Mouse (Mus musculus): ENCODE data around the gene Tap2. TPM values are rescaled to one million over a fixed set of nuclear protein-coding genes. Genes with fewer than 3 reads are reported as not detected.
A peak's percentile ranks its signal among the peaks of the same experiment; 100 is the strongest.

Tap2 gene
- polyA plus RNA-seq, 1 experiment, result 18.8 TPM

DNA sequence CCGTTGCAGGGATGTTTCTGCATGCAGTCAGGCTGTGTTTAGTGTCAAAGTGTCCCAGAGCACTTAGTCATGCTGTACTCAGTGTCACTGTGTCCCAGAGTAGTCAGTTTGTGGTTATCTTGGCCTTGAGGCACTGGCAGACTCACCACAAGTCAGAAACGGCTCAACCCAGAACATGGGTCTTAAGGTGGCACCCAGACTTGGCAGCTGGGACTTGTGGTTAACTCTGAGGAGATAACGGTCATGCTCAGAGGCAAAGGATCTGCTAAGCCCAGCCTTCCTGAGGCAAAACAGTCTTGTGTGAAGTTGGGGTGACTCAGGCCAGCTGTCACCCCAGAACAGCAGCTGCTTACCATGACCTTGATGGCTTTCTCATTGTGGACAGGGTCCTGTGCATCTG, 7.3 kb downstream of the Tap2 start:
- no peaks in the 10 kb centered on the region for H3K4me1 ChIP-seq (ENCODE audit: control insufficient read depth, insufficient read depth, low read length)
- H3K27me3 ChIP-seq (ENCODE audit: control insufficient read depth, insufficient read depth, low read length, poor library complexity, severe bottlenecking), result no peaks in the 10 kb centered on the region
- TF ChIP-seq CTCF (IDR thresholded peaks at IDR 0.05; ENCODE audit: low read depth, low read length) (no peak), EP300 (IDR thresholded peaks at IDR 0.05; ENCODE audit: insufficient read depth, low read depth, low read length) (no peak), POLR2A (IDR thresholded peaks at IDR 0.05; ENCODE audit: insufficient read depth, low read length) (no peak)
- H3K27ac ChIP-seq (ENCODE audit: insufficient read depth, low read length), result no peak overlapping the region
- H3K36me3 ChIP-seq (ENCODE audit: control insufficient read depth, insufficient read depth, low read length, poor library complexity, severe bottlenecking), result no peaks in the 10 kb centered on the region
- no peaks in the 10 kb centered on the region for H3K9me3 ChIP-seq (replicated peaks; ENCODE audit: control insufficient read depth, insufficient read depth, low read length, poor library complexity, severe bottlenecking)
- no peak overlapping the region for H3K4me3 ChIP-seq (ENCODE audit: low read depth, low read length)
- H3K9ac ChIP-seq (ENCODE audit: low read depth, poor library complexity, severe bottlenecking), result no peak overlapping the region

DNA sequence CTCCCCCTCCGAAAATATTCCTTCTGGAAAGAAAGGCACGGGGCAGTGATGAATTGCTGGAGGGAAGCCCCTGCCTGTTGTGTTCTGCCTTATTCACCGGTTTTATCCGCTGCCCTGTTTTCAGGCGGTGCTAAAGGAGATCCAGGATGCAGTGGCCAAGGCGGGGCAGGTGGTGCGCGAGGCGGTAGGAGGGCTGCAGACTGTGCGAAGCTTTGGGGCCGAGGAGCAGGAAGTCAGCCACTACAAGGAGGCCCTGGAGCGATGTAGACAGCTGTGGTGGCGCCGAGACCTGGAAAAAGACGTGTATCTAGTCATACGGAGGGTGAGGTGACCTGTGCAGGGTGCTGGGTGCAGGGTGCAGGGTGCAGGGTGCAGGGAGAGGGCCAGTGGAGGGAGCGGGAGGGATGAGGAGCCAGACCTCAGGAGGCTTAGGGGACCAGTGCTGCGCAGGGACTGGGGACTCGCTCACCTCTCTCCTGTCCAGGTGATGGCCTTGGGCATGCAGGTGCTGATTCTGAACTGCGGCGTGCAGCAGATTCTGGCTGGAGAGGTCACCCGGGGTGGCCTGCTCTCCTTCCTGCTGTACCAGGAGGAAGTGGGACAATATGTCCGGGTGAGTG, 8.5 kb downstream of the Tap2 start:
- Histone ChIP-seq H3K4me3 (ENCODE audit: low read depth, low read length) (peak overlapping the region; percentile 33), H3K9me3 (replicated peaks; ENCODE audit: control insufficient read depth, insufficient read depth, low read length, poor library complexity, severe bottlenecking) (no peaks in the 10 kb centered on the region), H3K27me3 (ENCODE audit: control insufficient read depth, insufficient read depth, low read length, poor library complexity, severe bottlenecking) (no peaks in the 10 kb centered on the region), H3K27ac (ENCODE audit: insufficient read depth, low read length) (no peak overlapping the region), H3K9ac (ENCODE audit: low read depth, poor library complexity, severe bottlenecking) (no peak overlapping the region), H3K36me3 (ENCODE audit: control insufficient read depth, insufficient read depth, low read length, poor library complexity, severe bottlenecking) (no peaks in the 10 kb centered on the region), H3K4me1 (ENCODE audit: control insufficient read depth, insufficient read depth, low read length) (no peaks in the 10 kb centered on the region)
- TF ChIP-seq POLR2A (IDR thresholded peaks at IDR 0.05; ENCODE audit: insufficient read depth, low read length) (no peak), CTCF (IDR thresholded peaks at IDR 0.05; ENCODE audit: low read depth, low read length) (no peak), EP300 (IDR thresholded peaks at IDR 0.05; ENCODE audit: insufficient read depth, low read depth, low read length) (no peak)

DNA sequence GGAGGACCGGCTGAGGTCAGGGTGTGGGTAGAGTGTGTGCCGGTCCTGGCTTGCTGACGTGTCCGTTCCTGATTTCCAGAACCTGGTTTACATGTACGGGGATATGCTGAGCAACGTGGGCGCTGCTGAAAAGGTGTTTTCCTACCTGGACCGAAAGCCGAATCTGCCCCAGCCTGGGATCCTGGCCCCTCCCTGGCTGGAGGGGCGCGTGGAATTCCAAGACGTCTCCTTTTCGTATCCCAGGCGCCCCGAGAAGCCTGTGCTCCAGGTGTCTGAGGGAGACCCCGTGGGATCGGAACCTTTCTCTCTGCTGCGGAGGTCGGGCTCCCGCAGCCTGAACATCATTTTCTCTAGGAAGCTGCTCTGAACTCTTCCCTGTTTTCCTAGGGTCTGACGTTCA, 10.6 kb downstream of the Tap2 start:
- TF ChIP-seq CTCF (IDR thresholded peaks at IDR 0.05; ENCODE audit: low read depth, low read length) (no peak), EP300 (IDR thresholded peaks at IDR 0.05; ENCODE audit: insufficient read depth, low read depth, low read length) (no peak), POLR2A (IDR thresholded peaks at IDR 0.05; ENCODE audit: insufficient read depth, low read length) (no peak)
- no peak overlapping the region for H3K27ac ChIP-seq (ENCODE audit: insufficient read depth, low read length)
- no peak overlapping the region for H3K9ac ChIP-seq (ENCODE audit: low read depth, poor library complexity, severe bottlenecking)
- no peak overlapping the region for H3K4me3 ChIP-seq (ENCODE audit: low read depth, low read length)
- no peaks in the 10 kb centered on the region for H3K27me3 ChIP-seq (ENCODE audit: control insufficient read depth, insufficient read depth, low read length, poor library complexity, severe bottlenecking)
- no peaks in the 10 kb centered on the region for H3K4me1 ChIP-seq (ENCODE audit: control insufficient read depth, insufficient read depth, low read length)
- H3K9me3 ChIP-seq (replicated peaks; ENCODE audit: control insufficient read depth, insufficient read depth, low read length, poor library complexity, severe bottlenecking), result peaks cover 11% of the 10 kb centered on the region
- no peaks in the 10 kb centered on the region for H3K36me3 ChIP-seq (ENCODE audit: control insufficient read depth, insufficient read depth, low read length, poor library complexity, severe bottlenecking)

DNA sequence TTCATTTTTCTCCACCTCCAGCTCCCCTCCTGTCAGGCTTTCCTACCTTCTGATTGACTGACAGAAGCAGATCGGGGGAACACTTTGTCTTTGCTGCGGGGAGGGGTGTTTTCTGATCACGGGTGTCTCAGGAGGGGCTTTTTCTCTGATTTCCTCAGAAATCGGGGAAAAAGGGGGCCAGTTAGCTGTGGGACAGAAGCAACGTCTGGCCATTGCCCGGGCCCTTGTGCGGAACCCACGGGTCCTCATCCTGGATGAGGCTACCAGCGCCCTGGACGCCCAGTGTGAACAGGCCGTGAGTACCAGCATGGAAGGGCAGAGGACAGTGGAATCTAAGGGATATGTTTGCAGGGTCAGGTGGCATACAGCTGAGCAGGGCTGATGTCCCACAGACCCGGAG, 11.8 kb downstream of the Tap2 start:
- Histone ChIP-seq H3K4me3 (ENCODE audit: low read depth, low read length) (no peak overlapping the region), H3K27ac (ENCODE audit: insufficient read depth, low read length) (no peak overlapping the region), H3K9me3 (replicated peaks; ENCODE audit: control insufficient read depth, insufficient read depth, low read length, poor library complexity, severe bottlenecking) (peaks cover 14% of the 10 kb centered on the region), H3K36me3 (ENCODE audit: control insufficient read depth, insufficient read depth, low read length, poor library complexity, severe bottlenecking) (no peaks in the 10 kb centered on the region), H3K9ac (ENCODE audit: low read depth, poor library complexity, severe bottlenecking) (no peak overlapping the region), H3K27me3 (ENCODE audit: control insufficient read depth, insufficient read depth, low read length, poor library complexity, severe bottlenecking) (no peaks in the 10 kb centered on the region), H3K4me1 (ENCODE audit: control insufficient read depth, insufficient read depth, low read length) (no peaks in the 10 kb centered on the region)
- no peak for TF ChIP-seq EP300 (IDR thresholded peaks at IDR 0.05; ENCODE audit: insufficient read depth, low read depth, low read length)

DNA sequence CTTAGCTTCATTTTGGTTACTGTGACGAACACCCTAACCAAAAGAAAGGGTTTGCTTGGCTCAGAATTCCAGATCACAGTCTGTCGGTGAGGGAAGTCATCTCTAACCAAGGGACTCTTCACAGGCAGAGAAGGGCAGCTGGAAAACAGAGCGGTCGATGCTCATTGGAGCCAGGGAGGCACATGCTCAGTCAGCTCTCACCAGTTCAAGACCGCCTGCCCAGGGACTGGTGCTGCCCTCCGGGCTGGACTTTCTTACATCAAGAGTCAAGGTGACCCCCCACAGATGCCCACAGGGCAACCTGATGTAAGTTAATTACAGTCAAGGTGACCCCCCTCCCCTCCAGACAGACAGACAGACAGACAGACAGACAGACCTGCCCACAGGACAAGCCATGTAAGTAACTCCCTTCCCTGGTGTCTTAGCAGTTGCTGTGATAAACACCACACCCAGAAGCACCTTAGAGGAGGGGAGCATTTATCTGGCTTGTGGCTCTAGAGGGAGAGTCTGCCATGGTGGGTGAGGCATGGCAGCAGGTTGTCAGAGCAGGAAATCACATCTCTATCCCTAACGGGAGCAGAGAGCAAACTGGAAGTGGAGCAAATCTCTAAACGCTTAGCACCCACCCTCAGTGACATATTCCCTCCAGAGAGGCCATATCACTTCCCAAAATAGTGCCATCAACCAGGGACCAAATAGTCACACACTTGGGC, 14.0 kb downstream of the Tap2 start:
- H3K27me3 ChIP-seq (ENCODE audit: control insufficient read depth, insufficient read depth, low read length, poor library complexity, severe bottlenecking), result no peaks in the 10 kb centered on the region

DNA sequence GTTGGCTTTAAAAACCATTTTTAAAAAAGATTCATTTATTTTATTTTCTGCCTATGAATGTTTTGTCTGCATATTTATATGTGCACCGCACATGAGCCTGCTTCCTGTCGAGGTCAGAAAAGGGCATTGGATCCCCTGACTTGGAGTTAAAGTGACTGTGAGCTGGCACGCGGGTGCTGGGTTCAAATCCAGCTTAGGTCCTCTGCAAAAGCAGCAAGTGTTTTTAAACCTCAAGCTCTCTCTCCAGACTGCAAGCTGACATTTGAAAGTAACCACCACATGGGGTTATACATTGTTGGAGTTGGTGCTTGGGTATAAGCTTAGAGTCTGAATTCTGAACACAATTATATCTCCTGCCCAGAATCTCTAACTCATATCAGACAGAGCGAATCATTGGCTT, 14.7 kb downstream of the Tap2 start:
- Histone ChIP-seq H3K9me3 (replicated peaks; ENCODE audit: control insufficient read depth, insufficient read depth, low read length, poor library complexity, severe bottlenecking) (peaks cover 16% of the 10 kb centered on the region), H3K4me3 (ENCODE audit: low read depth, low read length) (no peak overlapping the region), H3K36me3 (ENCODE audit: control insufficient read depth, insufficient read depth, low read length, poor library complexity, severe bottlenecking) (no peaks in the 10 kb centered on the region), H3K27me3 (ENCODE audit: control insufficient read depth, insufficient read depth, low read length, poor library complexity, severe bottlenecking) (no peaks in the 10 kb centered on the region), H3K9ac (ENCODE audit: low read depth, poor library complexity, severe bottlenecking) (no peak overlapping the region), H3K4me1 (ENCODE audit: control insufficient read depth, insufficient read depth, low read length) (no peaks in the 10 kb centered on the region), H3K27ac (ENCODE audit: insufficient read depth, low read length) (no peak overlapping the region)
- TF ChIP-seq POLR2A (IDR thresholded peaks at IDR 0.05; ENCODE audit: insufficient read depth, low read length) (no peak), EP300 (IDR thresholded peaks at IDR 0.05; ENCODE audit: insufficient read depth, low read depth, low read length) (no peak), CTCF (IDR thresholded peaks at IDR 0.05; ENCODE audit: low read depth, low read length) (no peak)

More for the DNA sequence above, 14.0 kb downstream of the Tap2 start:
- H3K9me3 ChIP-seq (replicated peaks; ENCODE audit: control insufficient read depth, insufficient read depth, low read length, poor library complexity, severe bottlenecking), result peaks cover 16% of the 10 kb centered on the region
- no peaks in the 10 kb centered on the region for H3K36me3 ChIP-seq (ENCODE audit: control insufficient read depth, insufficient read depth, low read length, poor library complexity, severe bottlenecking)
- no peak overlapping the region for H3K27ac ChIP-seq (ENCODE audit: insufficient read depth, low read length)
- TF ChIP-seq POLR2A (IDR thresholded peaks at IDR 0.05; ENCODE audit: insufficient read depth, low read length), result no peak
- no peak for TF ChIP-seq CTCF (IDR thresholded peaks at IDR 0.05; ENCODE audit: low read depth, low read length)
- no peak for TF ChIP-seq EP300 (IDR thresholded peaks at IDR 0.05; ENCODE audit: insufficient read depth, low read depth, low read length)
- no peaks in the 10 kb centered on the region for H3K4me1 ChIP-seq (ENCODE audit: control insufficient read depth, insufficient read depth, low read length)
- H3K4me3 ChIP-seq (ENCODE audit: low read depth, low read length), result no peak overlapping the region
- H3K9ac ChIP-seq (ENCODE audit: low read depth, poor library complexity, severe bottlenecking), result no peak overlapping the region

Measured in ES-Bruce4 (cell line).